Mouse (Mus musculus): ENCODE measurements around the gene Gm1043.

DNA sequence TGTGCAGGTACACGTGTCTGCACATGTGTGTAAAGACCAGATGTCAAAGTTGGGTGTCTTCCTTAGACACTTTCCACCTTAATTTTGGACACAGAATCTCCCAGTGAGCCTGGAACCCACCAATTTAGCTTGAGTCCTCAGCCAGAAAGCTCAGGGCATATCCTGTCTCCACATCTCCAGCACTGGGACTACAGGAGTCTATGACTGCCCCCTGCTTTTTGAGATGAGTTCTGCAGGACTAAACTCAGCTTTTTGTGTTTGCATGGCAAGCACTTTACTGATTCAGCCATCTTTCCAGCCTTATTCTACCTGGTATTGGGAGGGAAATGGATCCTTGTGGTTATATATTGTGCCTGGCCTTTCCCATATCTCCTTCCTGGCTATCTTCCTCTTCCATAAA lies 120.2 kb downstream of the Gm1043 start:
- TF ChIP-seq CTCF (IDR thresholded peaks at IDR 0.05; ENCODE audit: borderline replicate concordance, control insufficient read depth, extremely low read depth, insufficient read depth, low read length, poor library complexity) (no peak), POLR2A (IDR thresholded peaks at IDR 0.05; ENCODE audit: control insufficient read depth, extremely low read depth, insufficient read depth, low read length, poor library complexity) (no peak)

Measured in thymus, adult 2 months (tissue).